Mouse (Mus musculus): ENCODE measurements around the gene Vmn1r194. TPM values are rescaled to one million over a fixed set of nuclear protein-coding genes. Genes with fewer than 3 reads are reported as not detected.
"Not testable (repeated sequence)": the region's sequence is repeated elsewhere in the genome, so short reads cannot be mapped to it uniquely, and the experiment has no call there.

Gene Vmn1r194
- not detected in 2 replicates for polyA plus RNA-seq (2015; fragmentation: Nextera tagmentation; extraction: Ambion mirVana)

GRCm38 (mm10) chr13:22243915-22244314 is at the start of gene Vmn1r194:
TSS of gene Vmn1r194 (plus strand) at chr13:22244215.
- H3K9me3 ChIP-seq, result no peaks in the 10 kb centered on the region
- no peak within 1 kb of the TSS for H3K27ac ChIP-seq (replicated peaks)
- H3K27me3 ChIP-seq, result no peaks in the 10 kb centered on the region
- no peak within 1 kb of the TSS for H3K9ac ChIP-seq (replicated peaks)
- 62% methylated on average over 1 of the region's 1 CpGs for WGBS
- no peaks in the 10 kb centered on the region for H3K4me1 ChIP-seq
- H3K4me2 ChIP-seq (replicated peaks), result no peak within 1 kb of the TSS
- H3K36me3 ChIP-seq, result no peaks in the 10 kb centered on the region
- ATAC-seq (replicated peaks), result no peak
- no peak within 1 kb of the TSS for H3K4me3 ChIP-seq

- not testable (repeated sequence) for ATAC-seq (replicated peaks); H3K4me2 ChIP-seq (replicated peaks); H3K27me3 ChIP-seq; H3K36me3 ChIP-seq; H3K4me3 ChIP-seq; H3K9me3 ChIP-seq; H3K9ac ChIP-seq (replicated peaks); H3K27ac ChIP-seq (replicated peaks); H3K4me1 ChIP-seq
- WGBS, result 77% methylated on average over 1 of the region's 1 CpGs
These were observed 21.0 kb upstream of the Vmn1r194 start, which contains the start of gene Vmn1r193 for GRCm38 (mm10) chr13:22223060-22223459. TSS of gene Vmn1r193 (minus strand) at chr13:22223160.

GRCm38 (mm10) chr13:22270222-22270621 is 26.2 kb downstream of the Vmn1r194 start, which contains the start of gene Vmn1r195:
TSS of gene Vmn1r195 (plus strand) at chr13:22270522.
- not testable (repeated sequence) for ATAC-seq (replicated peaks); H3K27me3 ChIP-seq; H3K4me2 ChIP-seq (replicated peaks); H3K36me3 ChIP-seq; H3K9me3 ChIP-seq; H3K4me3 ChIP-seq; H3K9ac ChIP-seq (replicated peaks); H3K4me1 ChIP-seq; H3K27ac ChIP-seq (replicated peaks)
- WGBS, result 86% methylated on average over 1 of the region's 1 CpGs

GRCm38 (mm10) chr13:22271721-22272120 is 27.7 kb downstream of the Vmn1r194 start:
- Histone ChIP-seq H3K4me2 (replicated peaks) (no peak overlapping the region), H3K9ac (replicated peaks) (no peak overlapping the region), H3K27me3 (no peaks in the 10 kb centered on the region), H3K9me3 (no peaks in the 10 kb centered on the region), H3K4me3 (no peak overlapping the region), H3K36me3 (no peaks in the 10 kb centered on the region), H3K27ac (replicated peaks) (no peak overlapping the region), H3K4me1 (no peaks in the 10 kb centered on the region)
- WGBS, result 57% methylated on average over 2 of the region's 2 CpGs
- ATAC-seq (replicated peaks), result no peak

DNA sequence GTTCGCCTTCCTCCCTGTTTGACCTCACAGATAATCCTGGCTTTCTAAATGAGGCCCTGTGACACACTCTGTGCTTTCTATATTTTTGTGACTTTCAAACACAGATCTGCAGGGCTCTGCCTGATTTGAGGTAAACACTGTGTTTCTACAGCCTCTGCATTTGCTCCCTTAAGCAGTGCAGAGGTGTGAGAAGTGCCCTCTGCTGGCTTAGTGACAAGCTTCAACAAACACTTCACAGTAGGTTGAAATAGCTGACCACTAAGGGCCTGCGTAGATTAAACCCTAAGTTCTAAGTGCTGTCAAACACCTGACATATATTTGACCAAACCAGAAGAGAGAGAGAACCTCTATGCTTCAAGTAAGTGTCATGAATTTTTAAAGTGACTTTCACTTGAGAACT is 40.6 kb downstream of the Vmn1r194 start:
- WGBS, result 83% methylated on average over 2 of the region's 2 CpGs
- ATAC-seq (replicated peaks), result no peak

DNA sequence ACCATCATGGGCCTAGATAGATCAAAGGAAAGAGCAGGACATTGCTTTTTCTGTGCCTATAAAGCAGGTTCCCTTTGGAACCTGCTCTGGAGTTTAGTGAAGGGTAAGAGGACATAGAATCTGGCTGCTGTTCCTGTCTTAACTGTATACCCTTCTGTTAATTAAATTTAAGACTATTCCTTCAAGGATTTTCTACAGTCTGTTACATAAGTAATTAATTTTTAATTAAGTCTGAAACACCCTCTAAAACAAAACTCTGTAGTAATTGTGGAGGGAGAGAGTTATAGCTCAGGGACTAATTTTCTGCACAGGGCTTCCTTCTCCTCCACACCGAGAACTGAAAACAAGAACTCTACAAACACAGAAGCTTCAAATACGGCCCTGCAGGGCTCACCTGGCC is 45.6 kb downstream of the Vmn1r194 start, which contains the start of gene Vmn1r196:
Vmn1r196 (plus strand) TSS at position 301 of the 400 bp plus-strand sequence.
- Histone ChIP-seq H3K4me2 (replicated peaks) (no peak within 1 kb of the TSS), H3K36me3 (no peaks in the 10 kb centered on the region)
- WGBS, result 67% methylated on average over 2 of the region's 2 CpGs

More for the DNA sequence above, 40.6 kb downstream of the Vmn1r194 start:
- Histone ChIP-seq H3K9ac (replicated peaks) (no peak overlapping the region), H3K27me3 (no peaks in the 10 kb centered on the region), H3K36me3 (no peaks in the 10 kb centered on the region), H3K4me1 (no peaks in the 10 kb centered on the region), H3K4me3 (no peak overlapping the region), H3K27ac (replicated peaks) (no peak overlapping the region), H3K9me3 (no peaks in the 10 kb centered on the region), H3K4me2 (replicated peaks) (no peak overlapping the region)

More for the DNA sequence above, 45.6 kb downstream of the Vmn1r194 start, which contains the start of gene Vmn1r196:
- H3K9me3 ChIP-seq, result no peaks in the 10 kb centered on the region
- no peaks in the 10 kb centered on the region for H3K4me1 ChIP-seq
- H3K9ac ChIP-seq (replicated peaks), result no peak within 1 kb of the TSS
- H3K27ac ChIP-seq (replicated peaks), result no peak within 1 kb of the TSS
- no peak within 1 kb of the TSS for H3K4me3 ChIP-seq
- no peaks in the 10 kb centered on the region for H3K27me3 ChIP-seq
- ATAC-seq (replicated peaks), result no peak

Small RNAs within 50 kb of the gene (microRNA-seq; reads per million reads assigned to microRNA genes)
- gene Gm23282 (not detected), gene Gm25084 (not detected)

Other genes with a start within 250 kb of the Vmn1r194 start
- gene Prss16, start 234.5 kb upstream of the Vmn1r194 start, polyA plus RNA-seq (2015; fragmentation: Nextera tagmentation; extraction: Ambion mirVana), result 0.14 TPM in 1 of 2 replicates, not detected in the other
- 2.5 and 9.8 TPM in 2 replicates for gene Hist1h2ah, start 208.6 kb upstream of the Vmn1r194 start, polyA plus RNA-seq (2015; fragmentation: Nextera tagmentation; extraction: Ambion mirVana)
- 4.5 and 4.6 TPM in 2 replicates for gene Hist1h2bk, start 208.3 kb upstream of the Vmn1r194 start, polyA plus RNA-seq (2015; fragmentation: Nextera tagmentation; extraction: Ambion mirVana)
- gene Hist1h4i, start 202.9 kb upstream of the Vmn1r194 start, polyA plus RNA-seq (2015; fragmentation: Nextera tagmentation; extraction: Ambion mirVana), result 16.9 and 19.2 TPM in 2 replicates
- 19.7 and 27.8 TPM in 2 replicates for gene Hist1h2ag, start 201.3 kb upstream of the Vmn1r194 start, polyA plus RNA-seq (2015; fragmentation: Nextera tagmentation; extraction: Ambion mirVana)
- gene Hist1h2bj, start 201.0 kb upstream of the Vmn1r194 start, polyA plus RNA-seq (2015; fragmentation: Nextera tagmentation; extraction: Ambion mirVana), result 6.8 and 7.3 TPM in 2 replicates
- not detected in 2 replicates for gene Vmn1r188, start 159.8 kb upstream of the Vmn1r194 start, polyA plus RNA-seq (2015; fragmentation: Nextera tagmentation; extraction: Ambion mirVana)
- not detected in 2 replicates for gene Vmn1r189, start 138.4 kb upstream of the Vmn1r194 start, polyA plus RNA-seq (2015; fragmentation: Nextera tagmentation; extraction: Ambion mirVana)
- not detected in 2 replicates for gene Vmn1r191, start 60.2 kb upstream of the Vmn1r194 start, polyA plus RNA-seq (2015; fragmentation: Nextera tagmentation; extraction: Ambion mirVana)
- gene Vmn1r192, start 53.1 kb upstream of the Vmn1r194 start, polyA plus RNA-seq (2015; fragmentation: Nextera tagmentation; extraction: Ambion mirVana), result not detected in 2 replicates
- not detected in 2 replicates for gene Vmn1r193, start 21.1 kb upstream of the Vmn1r194 start, polyA plus RNA-seq (2015; fragmentation: Nextera tagmentation; extraction: Ambion mirVana)
- not detected in 2 replicates for gene Vmn1r195, start 26.3 kb downstream of the Vmn1r194 start, polyA plus RNA-seq (2015; fragmentation: Nextera tagmentation; extraction: Ambion mirVana)
- not detected in 2 replicates for gene Vmn1r196, start 45.7 kb downstream of the Vmn1r194 start, polyA plus RNA-seq (2015; fragmentation: Nextera tagmentation; extraction: Ambion mirVana)
- not detected in 2 replicates for gene Vmn1r197, start 80.4 kb downstream of the Vmn1r194 start, polyA plus RNA-seq (2015; fragmentation: Nextera tagmentation; extraction: Ambion mirVana)
- gene Vmn1r198, start 106.1 kb downstream of the Vmn1r194 start, polyA plus RNA-seq (2015; fragmentation: Nextera tagmentation; extraction: Ambion mirVana), result not detected in 2 replicates
- gene Vmn1r199, start 135.6 kb downstream of the Vmn1r194 start, polyA plus RNA-seq (2015; fragmentation: Nextera tagmentation; extraction: Ambion mirVana), result not detected in 2 replicates
- not detected in 2 replicates for gene Vmn1r200, start 146.2 kb downstream of the Vmn1r194 start, polyA plus RNA-seq (2015; fragmentation: Nextera tagmentation; extraction: Ambion mirVana)
- gene Vmn1r201, start 227.7 kb downstream of the Vmn1r194 start, polyA plus RNA-seq (2015; fragmentation: Nextera tagmentation; extraction: Ambion mirVana), result not detected in 2 replicates